15 mouse cellular contexts compared by ENCODE assay signal in the genomic region with DNA sequence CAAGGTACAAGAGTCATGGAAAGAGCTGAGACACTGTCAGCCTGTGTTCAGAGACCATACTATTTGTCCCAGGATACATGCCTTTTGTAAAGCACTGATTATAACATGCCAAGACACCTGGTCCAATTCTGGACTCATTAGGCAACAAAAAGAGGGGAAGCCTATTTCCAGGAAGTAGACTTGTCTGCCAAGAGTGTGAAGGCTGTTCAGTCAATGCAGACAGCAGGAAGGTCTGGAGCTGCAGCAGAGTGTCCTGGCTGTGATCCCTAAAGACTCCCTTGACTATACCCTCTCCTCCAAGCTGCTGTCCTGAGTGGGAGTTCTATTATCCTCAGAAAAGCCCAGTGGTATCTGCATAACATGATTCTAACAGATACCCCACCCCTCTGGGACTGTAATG.
"Had no signal": no experiment of that assay in that cellular context is flagged by ENCODE, and none has a peak within 500 bp of the region (broad histone marks: within the 10 kb centered on the region; RNA-seq: fewer than 3 reads in every experiment).

No protein-coding gene starts in this region.

- H3K9me3 ChIP-seq: kidney, embryonic 15.5 days; limb, embryonic 10.5 days; liver, embryonic 15.5 days; neural tube, embryonic 13.5 days had no signal

- H3K4me2 ChIP-seq: kidney, embryonic 15.5 days; liver, embryonic 11.5 days; liver, embryonic 15.5 days; neural tube, embryonic 13.5 days had no signal

- ATAC-seq: lung, postnatal 0 days had no signal

- H3K4me3 ChIP-seq: kidney, embryonic 15.5 days; limb, embryonic 10.5 days; liver, embryonic 15.5 days; neural tube, embryonic 13.5 days had no signal

- DNase-seq: kidney, postnatal 25 days; lung, adult 2 months; lung, postnatal 36 days; midbrain, embryonic 14.5 days; retina, postnatal 1 day; right cerebral cortex, postnatal 4 days; spleen, adult 18-20 months; thymus, adult 2 months; thymus, postnatal 36 days had no signal

- H3K27ac ChIP-seq: kidney, embryonic 15.5 days; limb, embryonic 10.5 days; liver, embryonic 15.5 days; neural tube, embryonic 13.5 days had no signal

- H3K27me3 ChIP-seq: kidney, embryonic 15.5 days; liver, embryonic 15.5 days; neural tube, embryonic 13.5 days had no signal

- H3K36me3 ChIP-seq: kidney, embryonic 15.5 days; limb, embryonic 10.5 days; liver, embryonic 15.5 days; neural tube, embryonic 13.5 days had no signal

- H3K4me1 ChIP-seq: kidney, embryonic 15.5 days; limb, embryonic 10.5 days; liver, embryonic 15.5 days; neural tube, embryonic 13.5 days had no signal

- H3K9ac ChIP-seq: kidney, embryonic 15.5 days; liver, embryonic 15.5 days; neural tube, embryonic 13.5 days had no signal
